Mouse (Mus musculus) intestine, embryonic 15.5 days (tissue): ENCODE measurements at regions not wholly inside any gene's neighbourhood (a gene's known extent, or its start where the extent isn't known, plus 50 kb on each side); places are given as distances from the start of the nearest gene placed in this dataset.

Experiments used
- ATAC-seq: fragments of 200-750 bp; cut with Nextera tagmentation; 2 replicates; pipeline ENCODE4 v1.8.0; 2017; ENCODE audit warnings: moderate TSS enrichment, moderate library complexity
- H3K27ac ChIP-seq: fragments of 300-500 bp; sonication (generic); 2 replicates; pipeline ENCODE4 v1.5.1; 2015; ENCODE audit warnings: mild to moderate bottlenecking, inconsistent platforms
- H3K27me3 ChIP-seq: fragments of 300-500 bp; sonication (generic); replicated peaks from 2 replicates; pipeline ENCODE4 v1.6.1; 2015; ENCODE audit warnings: inconsistent platforms
- H3K36me3 ChIP-seq: fragments of 300-500 bp; sonication (generic); 2 replicates; pipeline ENCODE4 v1.6.1; 2015; ENCODE audit warnings: inconsistent platforms
- H3K4me1 ChIP-seq: fragments of 300-500 bp; sonication (generic); replicated peaks from 2 replicates; pipeline ENCODE4 v1.6.1; 2015; ENCODE audit warnings: inconsistent platforms
- H3K4me2 ChIP-seq: fragments of 300-500 bp; sonication (generic); replicated peaks from 2 replicates; pipeline ENCODE4 v1.6.1; 2015; ENCODE audit warnings: mild to moderate bottlenecking, inconsistent platforms
- H3K4me3 ChIP-seq: fragments of 300-500 bp; sonication (generic); replicated peaks from 2 replicates; pipeline ENCODE4 v1.5.1; 2015; ENCODE audit warnings: inconsistent platforms
- H3K9ac ChIP-seq: fragments of 300-500 bp; sonication (generic); 2 replicates; pipeline ENCODE4 v1.6.1; 2015; ENCODE audit warnings: inconsistent platforms
- H3K9me3 ChIP-seq: fragments of 300-500 bp; sonication (generic); 2 replicates; pipeline ENCODE4 v1.6.1; 2016; ENCODE audit warnings: inconsistent platforms
- WGBS: fragments of 180-500 bp; shearing (Covaris S2); methylation state at CpG from one replicate; pipeline ENCODE4 v1.1.7; 2015; 5-methylcytosine and 5-hydroxymethylcytosine counted together

DNA sequence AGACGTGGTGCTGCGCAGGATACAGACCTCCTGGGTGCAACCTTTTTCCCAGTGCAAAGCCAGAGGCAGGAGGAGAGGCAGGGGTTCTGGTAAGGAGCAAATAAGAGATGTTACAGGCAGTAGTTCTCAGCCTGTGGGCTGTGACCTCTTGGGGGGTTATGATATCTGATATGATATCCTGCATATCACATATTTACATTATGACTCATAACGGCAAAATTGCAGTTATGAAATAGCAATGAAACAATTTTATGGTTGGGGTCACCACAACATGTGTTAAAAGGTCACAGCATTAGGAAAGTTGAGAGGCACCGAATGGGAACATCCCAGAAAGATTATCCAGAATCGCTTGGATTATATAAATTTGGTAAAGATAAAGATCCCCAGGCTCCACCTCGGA lies 502.8 kb upstream of the Adam5 start:
- no peak overlapping the region for H3K4me3 ChIP-seq
- H3K9ac ChIP-seq, result no peak overlapping the region
- no peak overlapping the region for H3K27ac ChIP-seq
- ATAC-seq, result no peak
- 0 out of 2 replicates have a peak, but pooled peaks cover 8% of the 10 kb centered on the region for H3K4me1 ChIP-seq
- 79% methylated on average over 6 of the region's 6 CpGs for WGBS
- H3K9me3 ChIP-seq, result no peaks in the 10 kb centered on the region
- H3K36me3 ChIP-seq, result no peaks in the 10 kb centered on the region
- no peaks in the 10 kb centered on the region for H3K27me3 ChIP-seq
- no peak overlapping the region for H3K4me2 ChIP-seq

DNA sequence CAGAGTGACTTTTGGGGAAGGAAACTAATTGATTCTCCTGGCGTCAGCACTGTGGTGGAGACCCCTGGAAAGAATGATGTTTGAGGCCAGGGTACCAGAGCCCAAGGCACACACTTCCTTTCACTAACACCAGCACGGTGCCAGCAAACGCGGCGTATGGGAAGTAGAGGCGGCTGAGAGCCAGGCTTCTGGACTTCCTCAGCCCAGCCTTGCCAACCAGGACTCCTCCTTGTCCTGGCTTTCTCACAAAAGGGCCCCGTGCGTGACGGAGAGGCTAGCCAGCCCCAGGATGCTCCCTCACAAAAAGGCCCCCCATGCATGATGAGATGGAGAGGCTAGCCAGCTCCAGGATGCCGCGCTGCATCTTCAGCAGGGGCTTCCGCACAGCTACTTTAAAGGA lies 502.1 kb upstream of the Adam5 start:
- WGBS, result 76% methylated on average over 12 of the region's 12 CpGs
- Histone ChIP-seq H3K4me3 (no peak overlapping the region), H3K9ac (no peak overlapping the region), H3K27me3 (no peaks in the 10 kb centered on the region), H3K27ac (no peak overlapping the region), H3K9me3 (no peaks in the 10 kb centered on the region), H3K36me3 (no peaks in the 10 kb centered on the region), H3K4me2 (no peak overlapping the region), H3K4me1 (0 out of 2 replicates have a peak, but pooled peaks cover 8% of the 10 kb centered on the region)
- ATAC-seq, result no peak

DNA sequence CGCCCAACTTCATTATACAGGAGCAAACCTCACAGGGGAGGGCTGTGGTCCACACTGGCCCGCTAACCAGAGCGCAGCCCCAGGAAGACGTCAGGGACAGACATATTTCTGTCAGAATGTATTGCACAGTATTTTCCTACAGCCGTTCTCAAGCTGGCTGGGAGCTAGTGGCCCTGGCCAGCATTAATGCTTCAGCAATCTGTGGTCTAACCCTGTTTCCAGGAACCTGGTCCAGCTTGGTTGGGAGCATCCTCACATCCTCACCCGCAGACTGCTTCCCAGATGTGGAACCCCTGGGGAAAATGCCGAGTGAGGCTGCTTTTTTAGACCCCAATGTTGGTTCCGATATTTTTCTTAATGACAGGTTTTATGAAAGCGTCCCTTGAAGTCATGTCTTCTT lies 500.6 kb upstream of the Adam5 start:
- Histone ChIP-seq H3K4me1 (0 out of 2 replicates have a peak, but pooled peaks cover 6% of the 10 kb centered on the region), H3K27me3 (no peaks in the 10 kb centered on the region), H3K4me2 (no peak overlapping the region), H3K9ac (no peak overlapping the region), H3K4me3 (no peak overlapping the region), H3K36me3 (no peaks in the 10 kb centered on the region), H3K9me3 (no peaks in the 10 kb centered on the region), H3K27ac (no peak overlapping the region)
- 75% methylated on average over 9 of the region's 9 CpGs for WGBS
- no peak for ATAC-seq

DNA sequence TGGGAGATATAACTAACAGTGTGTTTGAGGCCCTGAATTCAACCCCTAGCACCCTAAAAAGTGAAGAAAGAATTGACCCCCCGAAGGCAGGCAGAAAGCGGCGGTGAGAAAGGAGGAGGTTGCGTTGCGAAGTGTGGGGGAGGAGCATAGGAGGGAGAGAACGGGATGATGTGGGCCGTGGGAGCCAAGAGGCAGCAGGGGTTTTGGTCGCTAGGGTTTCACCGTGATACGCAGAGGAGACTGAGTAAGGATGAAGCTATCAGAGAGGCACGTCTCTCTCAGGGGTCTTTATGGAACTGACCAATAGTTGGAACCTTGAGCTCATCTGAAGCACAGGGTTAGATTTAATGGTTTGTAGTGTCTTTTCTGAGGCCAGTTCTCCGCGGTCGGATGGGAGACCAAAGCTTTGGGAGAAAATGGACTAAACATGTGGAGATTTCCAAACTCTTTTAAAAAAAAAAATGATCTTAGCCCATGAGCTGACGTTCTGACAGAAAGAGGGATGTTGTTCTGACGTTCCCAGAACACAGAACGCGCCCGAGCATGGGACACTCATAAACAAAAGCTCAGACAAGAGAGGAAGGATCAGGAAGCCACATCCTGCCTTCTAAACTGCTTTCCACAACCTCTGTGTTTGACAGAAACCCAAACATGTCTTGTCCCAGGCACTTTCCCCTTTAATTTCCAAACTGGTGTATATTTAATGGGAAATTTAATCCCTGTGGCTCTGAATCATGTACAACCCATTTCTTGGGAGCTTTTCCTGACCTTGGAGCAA lies 499.7 kb upstream of the Adam5 start:
- no peaks in the 10 kb centered on the region for H3K27me3 ChIP-seq
- no peak overlapping the region for H3K9ac ChIP-seq
- no peaks in the 10 kb centered on the region for H3K9me3 ChIP-seq
- no peak for ATAC-seq
- H3K27ac ChIP-seq, result no peak overlapping the region
- H3K36me3 ChIP-seq, result no peaks in the 10 kb centered on the region
- H3K4me2 ChIP-seq, result 0 out of 2 replicates have a peak overlapping the region, but pooled peaks have one; percentile 20
- WGBS, result 35% methylated on average over 19 of the region's 19 CpGs
- 0 out of 2 replicates have a peak, but pooled peaks cover 2% of the 10 kb centered on the region for H3K4me1 ChIP-seq
- no peak overlapping the region for H3K4me3 ChIP-seq

DNA sequence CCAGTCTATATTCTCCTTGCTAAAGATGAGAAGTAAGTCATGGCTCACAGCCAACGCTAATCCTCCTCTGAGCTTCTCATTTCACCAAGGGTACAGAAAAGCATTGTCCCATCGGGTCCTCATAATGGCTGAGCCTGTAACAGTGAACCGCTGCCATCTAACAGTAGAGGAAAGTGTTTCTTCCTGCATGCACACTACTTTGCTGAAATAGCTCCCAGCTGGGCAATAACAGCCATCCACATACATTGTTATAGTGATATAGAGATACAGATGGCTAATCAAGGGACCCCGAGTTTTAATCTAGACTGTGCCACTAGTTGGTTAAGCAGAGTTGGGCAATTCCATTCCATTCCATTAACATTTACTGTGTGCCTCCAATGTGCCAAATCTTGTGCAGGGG lies 492.2 kb upstream of the Adam5 start:
- no peak for ATAC-seq
- Histone ChIP-seq H3K27me3 (no peaks in the 10 kb centered on the region), H3K36me3 (no peaks in the 10 kb centered on the region), H3K4me2 (no peak overlapping the region), H3K4me1 (no peaks in the 10 kb centered on the region), H3K9ac (no peak overlapping the region), H3K4me3 (no peak overlapping the region), H3K27ac (no peak overlapping the region), H3K9me3 (no peaks in the 10 kb centered on the region)
- 81% methylated on average over 4 of the region's 4 CpGs for whole genome bisulfite sequencing

DNA sequence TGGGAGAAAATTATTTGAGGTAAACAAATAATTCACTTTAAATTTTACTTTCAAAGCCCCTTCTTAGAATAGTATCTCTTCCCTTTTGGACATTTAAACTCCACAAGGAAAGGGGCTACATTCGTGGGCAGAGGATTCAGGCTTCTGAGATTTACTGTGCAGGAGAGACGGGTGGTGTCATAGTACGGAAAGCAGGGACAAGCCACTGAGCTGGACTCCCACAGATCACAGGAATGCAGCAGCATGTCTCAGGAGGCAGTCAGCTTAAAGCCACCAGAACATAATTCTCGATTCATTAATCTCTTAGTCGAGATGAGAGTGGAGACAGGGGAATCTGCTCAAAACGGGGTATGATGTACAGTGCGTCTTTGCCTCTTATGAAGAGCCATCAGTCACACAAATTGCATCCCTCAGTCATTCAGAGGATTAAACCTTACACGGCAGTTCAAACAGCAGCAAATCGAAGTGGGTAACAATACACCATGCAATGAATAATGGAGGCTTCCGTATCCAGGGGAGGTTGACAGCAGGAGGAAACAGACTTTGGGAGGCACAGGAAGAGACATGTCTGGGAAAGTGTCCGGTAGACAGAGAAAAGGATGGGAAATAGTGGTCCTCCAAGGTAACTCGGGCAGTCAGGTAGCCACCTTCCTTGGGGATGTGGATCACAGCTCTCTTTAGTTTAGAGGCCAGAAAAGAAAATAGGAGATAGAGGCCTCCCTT lies 487.8 kb upstream of the Adam5 start:
- Histone ChIP-seq H3K27me3 (no peaks in the 10 kb centered on the region), H3K36me3 (no peaks in the 10 kb centered on the region), H3K4me2 (no peak overlapping the region), H3K9ac (no peak overlapping the region), H3K9me3 (no peaks in the 10 kb centered on the region), H3K4me3 (no peak overlapping the region), H3K4me1 (no peaks in the 10 kb centered on the region), H3K27ac (no peak overlapping the region)
- no peak for ATAC-seq
- 53% methylated on average over 12 of the region's 12 CpGs for WGBS

DNA sequence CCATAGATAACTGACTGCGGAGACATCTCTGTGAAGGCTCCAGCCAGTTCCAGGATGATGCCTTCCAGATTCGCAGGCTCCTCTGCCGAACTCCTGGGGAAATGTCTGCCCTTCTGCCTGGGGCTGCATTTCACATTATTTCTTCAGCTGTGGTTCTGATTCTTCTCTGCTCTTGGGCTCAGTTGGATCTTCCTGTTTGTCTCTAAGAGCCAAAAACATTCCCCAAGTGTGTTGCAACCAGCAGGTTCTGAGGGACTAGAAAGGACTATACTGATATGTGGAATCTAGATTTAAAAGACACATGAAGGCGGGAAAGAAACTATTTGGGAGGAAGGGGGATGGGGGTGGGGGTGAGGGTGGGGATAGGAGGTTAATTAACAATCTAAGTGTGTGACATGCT lies 483.8 kb upstream of the Adam5 start:
- WGBS, result 80% methylated on average over 4 of the region's 4 CpGs
- H3K27ac ChIP-seq, result no peak overlapping the region
- no peaks in the 10 kb centered on the region for H3K9me3 ChIP-seq

DNA sequence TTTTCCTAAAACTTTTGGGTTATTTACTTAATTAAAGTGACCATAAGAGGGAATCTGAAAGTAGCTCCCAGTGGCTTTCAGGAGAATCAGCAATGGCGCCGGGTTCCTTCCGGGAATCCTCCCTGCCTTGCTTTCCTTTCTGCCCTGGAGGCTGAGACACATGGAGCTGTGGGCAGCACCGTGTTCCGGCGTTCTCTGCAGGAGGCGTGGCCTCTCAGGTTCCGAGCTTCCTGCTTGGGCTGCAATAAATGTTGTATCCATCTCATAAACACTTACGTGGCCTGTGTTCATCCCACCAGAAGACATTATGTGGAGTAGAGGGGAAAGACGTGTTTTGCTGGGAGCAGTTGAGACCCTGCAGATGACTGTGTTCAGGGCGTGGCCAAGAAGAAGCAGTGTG lies 483.3 kb upstream of the Adam5 start:
- H3K9ac ChIP-seq, result no peak overlapping the region
- no peak overlapping the region for H3K4me2 ChIP-seq
- H3K27me3 ChIP-seq, result no peaks in the 10 kb centered on the region
- H3K4me3 ChIP-seq, result no peak overlapping the region
- peaks cover 4% of the 10 kb centered on the region; the same call in 1 of the 2 replicates for H3K4me1 ChIP-seq
- no peaks in the 10 kb centered on the region for H3K9me3 ChIP-seq
- WGBS, result 78% methylated on average over 11 of the region's 11 CpGs
- no peak for ATAC-seq
- H3K27ac ChIP-seq, result no peak overlapping the region
- no peaks in the 10 kb centered on the region for H3K36me3 ChIP-seq

More for the DNA sequence above, 483.8 kb upstream of the Adam5 start:
- Histone ChIP-seq H3K4me2 (no peak overlapping the region), H3K9ac (no peak overlapping the region), H3K4me3 (no peak overlapping the region), H3K27me3 (no peaks in the 10 kb centered on the region), H3K36me3 (no peaks in the 10 kb centered on the region), H3K4me1 (peaks cover 4% of the 10 kb centered on the region; the same call in 1 of the 2 replicates)
- no peak for ATAC-seq

DNA sequence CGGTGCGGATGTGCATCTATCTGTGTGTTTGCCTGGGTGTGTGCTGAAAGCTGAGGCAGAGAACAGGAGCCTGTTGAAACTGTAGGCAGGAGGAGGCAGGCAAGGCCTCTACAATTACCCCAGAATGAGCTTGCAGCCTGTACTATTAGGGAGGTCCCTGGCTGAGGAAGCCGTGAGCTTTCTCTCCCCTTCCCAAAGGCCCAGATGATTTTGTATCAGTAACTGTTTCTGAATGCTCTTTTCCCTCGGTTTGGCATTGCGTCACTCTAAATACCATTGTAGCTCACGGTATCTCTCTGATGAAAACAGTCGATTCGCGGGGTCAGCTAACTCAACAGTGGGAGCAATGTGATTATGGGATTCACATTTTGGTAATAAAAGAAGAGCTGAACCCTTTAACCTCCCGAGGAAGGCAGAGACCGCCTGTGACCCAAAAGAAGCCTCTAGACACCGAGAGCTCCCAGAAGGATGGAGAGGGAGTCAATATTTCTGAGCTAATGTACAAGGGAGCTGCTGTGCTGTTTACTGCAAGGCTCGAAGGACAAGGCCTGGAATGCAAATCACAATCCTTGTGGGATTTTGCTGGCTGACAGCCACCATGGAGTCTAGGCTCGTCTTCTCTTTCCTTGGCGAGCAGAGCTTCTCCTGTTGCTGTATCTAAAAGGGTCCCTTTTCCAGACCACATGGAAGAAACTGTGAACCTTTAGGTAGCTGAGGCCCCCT lies 482.8 kb upstream of the Adam5 start:
- WGBS, result 64% methylated on average over 15 of the region's 15 CpGs
- no peak for ATAC-seq
- no peaks in the 10 kb centered on the region for H3K36me3 ChIP-seq
- H3K27ac ChIP-seq, result 0 out of 2 replicates have a peak overlapping the region, but pooled peaks have one; percentile 1
- H3K9ac ChIP-seq, result no peak overlapping the region
- H3K4me2 ChIP-seq, result no peak overlapping the region
- H3K4me1 ChIP-seq, result peaks cover 4% of the 10 kb centered on the region; the same call in 1 of the 2 replicates
- H3K4me3 ChIP-seq, result no peak overlapping the region
- no peaks in the 10 kb centered on the region for H3K9me3 ChIP-seq
- H3K27me3 ChIP-seq, result no peaks in the 10 kb centered on the region
